Mouse (Mus musculus) layer of hippocampus, adult 9-11 months (tissue): ENCODE results near the gene Igfbp7.

Source experiments
- DNase-seq: peaks from one replicate; pipeline ENCODE4 v3.0.0; 2022

Gene Igfbp7

DNA sequence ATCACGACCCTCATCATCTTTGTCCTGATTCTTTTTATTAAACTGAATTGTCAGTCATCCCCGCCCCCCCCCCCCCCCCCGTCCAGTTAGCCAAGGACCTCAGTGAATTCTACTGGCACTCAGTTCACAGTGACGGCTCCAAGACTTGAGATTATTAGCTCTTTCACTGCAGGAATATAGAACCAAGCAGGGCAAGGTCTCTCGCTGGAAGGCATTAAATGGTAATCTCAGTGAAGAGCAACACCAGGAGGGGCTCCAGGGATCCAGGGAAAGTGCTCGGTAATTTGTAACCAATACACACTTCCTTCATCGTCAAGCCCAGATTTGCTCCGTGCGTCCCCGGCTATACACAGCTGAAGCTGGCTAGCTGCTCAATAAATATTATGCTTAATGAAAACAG, 2.9 kb downstream of the Igfbp7 start:
- no peak for DNase-seq

GRCm38 (mm10) chr5:77402901-77403300, 4.9 kb downstream of the Igfbp7 start:
- no peak for DNase-seq

GRCm38 (mm10) chr5:77402137-77402536, 5.7 kb downstream of the Igfbp7 start:
- DNase-seq: no peak

- DNase-seq: no peak
Measured at GRCm38 (mm10) chr5:77400823-77401222, 7.0 kb downstream of the Igfbp7 start.

DNA sequence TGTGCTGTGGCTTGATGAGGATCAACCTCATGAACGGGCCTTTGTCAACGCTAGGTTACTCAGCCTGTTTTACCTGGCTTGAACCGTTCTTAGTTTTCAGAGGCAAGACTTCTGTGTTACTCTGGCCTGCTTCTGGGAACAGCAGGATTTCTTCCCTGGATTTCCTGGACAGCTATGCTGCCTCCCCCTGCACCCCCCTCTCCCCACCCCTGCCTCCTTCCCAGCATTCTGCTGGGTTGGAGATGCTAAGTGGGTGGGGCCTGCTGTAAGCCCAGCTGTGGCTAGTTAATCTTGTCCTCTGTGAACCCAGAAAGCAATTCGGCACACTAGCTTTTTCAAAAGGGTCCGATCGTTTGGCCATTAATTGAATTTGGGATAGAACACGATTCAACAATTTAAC, 7.7 kb downstream of the Igfbp7 start:
- no peak for DNase-seq

DNA sequence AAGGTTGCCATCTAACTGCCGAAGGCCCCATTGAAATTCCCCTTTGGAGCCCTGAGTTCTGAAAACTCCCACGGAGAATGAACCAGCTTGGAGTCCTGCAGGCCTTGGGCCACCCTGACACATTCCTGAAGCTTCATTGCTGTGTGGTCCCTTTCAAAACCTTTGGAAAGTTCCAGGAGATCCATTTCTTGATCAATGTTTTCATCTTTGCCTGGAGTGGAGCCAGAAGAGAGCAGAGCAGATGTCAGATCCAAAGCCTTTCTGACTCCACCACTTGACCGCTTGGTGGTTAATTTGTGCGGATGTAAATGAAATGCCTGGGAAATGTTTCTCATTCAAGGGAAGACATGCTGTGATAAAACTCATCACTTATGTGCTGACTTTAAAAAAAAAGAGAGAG, 8.8 kb downstream of the Igfbp7 start:
- DNase-seq: no peak

- no peak for DNase-seq
Measured at GRCm38 (mm10) chr5:77398285-77399057, 9.4 kb downstream of the Igfbp7 start.

DNA sequence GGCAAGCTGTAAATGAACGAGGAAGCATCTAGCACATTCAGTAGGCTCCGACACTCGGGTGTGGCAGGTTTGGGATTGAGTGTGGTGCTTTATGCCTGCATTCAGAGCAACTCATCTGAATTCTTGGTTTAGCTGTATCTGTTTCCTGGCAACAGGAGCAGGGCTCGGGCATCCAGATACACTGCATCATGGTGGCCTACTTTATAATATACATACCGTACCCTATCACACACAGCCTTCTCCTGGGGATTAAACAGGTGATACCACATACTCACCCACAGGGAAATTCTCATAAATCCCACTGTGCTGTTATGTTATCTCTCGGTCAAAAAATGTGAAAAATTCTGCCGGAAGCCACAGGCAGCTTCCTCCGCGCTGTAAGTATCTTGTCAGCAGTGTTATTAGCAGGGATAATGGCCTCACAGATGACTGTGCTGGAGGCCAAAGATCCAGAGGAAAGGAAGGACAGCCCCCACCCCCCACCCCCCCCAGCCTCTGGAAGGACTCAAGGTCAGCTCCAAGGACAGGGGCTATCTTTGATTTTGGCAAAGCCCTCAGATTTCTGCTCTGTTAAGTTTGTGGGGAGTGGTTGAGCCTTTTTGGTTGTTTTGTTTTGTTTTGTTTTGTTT, 13.7 kb downstream of the Igfbp7 start:
- DNase-seq: peak; percentile 9

- DNase-seq: no peak
Measured at GRCm38 (mm10) chr5:77393094-77393619, 14.7 kb downstream of the Igfbp7 start.

GRCm38 (mm10) chr5:77390272-77390671, 17.6 kb downstream of the Igfbp7 start:
- DNase-seq: no peak

- DNase-seq: no peak
Measured at GRCm38 (mm10) chr5:77388359-77388758, 19.5 kb downstream of the Igfbp7 start.

- no peak for DNase-seq
Measured at GRCm38 (mm10) chr5:77387414-77387704, 20.5 kb downstream of the Igfbp7 start.

DNA sequence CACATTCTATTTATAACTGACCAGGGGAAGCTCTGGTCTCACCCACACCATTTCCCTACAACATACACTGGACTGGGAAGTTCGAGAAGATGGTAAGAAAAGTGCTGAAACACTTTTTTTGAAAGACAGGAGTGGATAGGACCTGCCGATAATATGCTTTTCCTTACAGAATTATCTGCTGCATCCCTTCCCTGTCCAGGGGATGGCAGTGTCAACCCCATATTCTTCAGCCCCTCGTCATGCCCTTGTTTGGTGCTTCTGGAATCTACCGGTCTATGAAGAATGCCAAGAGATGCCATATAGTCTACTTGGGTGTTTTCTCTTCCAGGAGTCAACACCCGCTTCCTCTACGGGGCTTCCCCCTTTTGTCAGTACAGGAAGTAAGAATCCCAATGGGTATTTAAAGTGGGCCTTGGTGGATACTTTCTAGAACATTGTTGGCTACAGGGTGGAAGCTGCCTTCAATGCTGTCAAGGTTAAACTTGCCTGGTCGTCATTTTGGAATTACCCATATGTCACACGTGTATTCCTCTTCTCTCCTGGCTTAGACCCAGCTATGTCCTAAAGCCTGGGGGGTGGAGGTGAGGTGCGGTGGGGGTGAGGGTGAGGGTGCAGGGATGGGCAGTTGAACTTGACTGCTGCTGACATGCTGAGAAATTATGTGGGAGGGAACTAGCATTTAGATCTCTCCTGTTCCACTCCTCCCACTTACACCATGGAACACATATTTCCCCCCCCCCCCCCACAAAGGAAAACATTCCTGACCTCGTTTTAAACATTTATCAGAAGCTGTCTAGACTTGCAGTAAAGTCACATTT, 21.0 kb downstream of the Igfbp7 start:
- DNase-seq: no peak

DNA sequence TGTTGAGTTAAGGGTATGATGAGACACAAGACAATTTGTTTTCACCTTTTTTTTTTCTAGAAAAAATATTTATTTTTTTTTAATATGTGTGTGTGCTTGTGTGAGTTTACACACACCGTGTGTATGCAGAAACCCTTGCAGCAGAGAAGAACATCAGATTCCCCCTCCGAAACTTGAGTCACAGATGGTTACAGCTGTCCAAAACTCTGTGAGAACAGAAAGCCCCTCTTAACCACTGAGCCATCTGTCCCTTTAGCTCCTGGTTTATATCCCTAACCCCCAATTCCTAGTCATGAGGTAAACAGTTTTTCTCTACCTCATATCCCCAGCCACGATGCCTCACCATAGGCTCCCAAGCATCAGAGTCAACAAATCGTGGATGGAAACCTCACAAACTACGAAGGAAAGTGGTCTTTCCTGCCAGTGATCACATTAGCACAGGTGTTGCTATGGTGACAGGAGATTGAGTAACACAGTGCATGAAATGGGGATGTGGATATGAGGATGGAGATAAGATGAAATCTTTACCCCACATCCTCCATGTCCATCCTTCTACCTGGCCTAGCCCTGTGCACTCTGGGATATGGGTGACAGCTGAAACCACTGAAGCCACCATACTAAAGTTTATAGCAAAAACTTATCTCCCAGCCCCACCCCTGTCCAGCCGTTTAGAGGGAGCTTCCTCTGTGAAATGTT, 21.8 kb downstream of the Igfbp7 start:
- DNase-seq: no peak

GRCm38 (mm10) chr5:77385221-77385620, 22.6 kb downstream of the Igfbp7 start:
- DNase-seq: no peak

DNA sequence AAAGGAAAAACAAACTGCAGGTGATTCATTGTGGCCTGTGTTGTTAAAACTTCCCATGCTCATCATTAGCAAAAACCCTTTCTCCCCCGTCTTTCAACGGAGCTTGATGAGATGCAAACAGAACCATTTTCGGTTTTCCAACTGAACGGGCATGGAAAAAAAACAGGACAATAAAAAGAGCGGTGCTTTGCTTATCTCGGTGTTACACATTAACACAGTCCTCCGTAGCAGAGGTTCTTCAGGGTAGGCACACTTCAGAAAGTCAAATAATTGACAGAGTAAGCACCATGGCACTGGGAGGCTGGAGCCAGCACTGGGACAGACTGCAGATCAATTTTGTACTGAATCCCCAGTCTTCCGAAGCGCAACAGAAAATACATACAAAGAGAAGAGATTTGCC, 23.1 kb downstream of the Igfbp7 start:
- DNase-seq: no peak

DNA sequence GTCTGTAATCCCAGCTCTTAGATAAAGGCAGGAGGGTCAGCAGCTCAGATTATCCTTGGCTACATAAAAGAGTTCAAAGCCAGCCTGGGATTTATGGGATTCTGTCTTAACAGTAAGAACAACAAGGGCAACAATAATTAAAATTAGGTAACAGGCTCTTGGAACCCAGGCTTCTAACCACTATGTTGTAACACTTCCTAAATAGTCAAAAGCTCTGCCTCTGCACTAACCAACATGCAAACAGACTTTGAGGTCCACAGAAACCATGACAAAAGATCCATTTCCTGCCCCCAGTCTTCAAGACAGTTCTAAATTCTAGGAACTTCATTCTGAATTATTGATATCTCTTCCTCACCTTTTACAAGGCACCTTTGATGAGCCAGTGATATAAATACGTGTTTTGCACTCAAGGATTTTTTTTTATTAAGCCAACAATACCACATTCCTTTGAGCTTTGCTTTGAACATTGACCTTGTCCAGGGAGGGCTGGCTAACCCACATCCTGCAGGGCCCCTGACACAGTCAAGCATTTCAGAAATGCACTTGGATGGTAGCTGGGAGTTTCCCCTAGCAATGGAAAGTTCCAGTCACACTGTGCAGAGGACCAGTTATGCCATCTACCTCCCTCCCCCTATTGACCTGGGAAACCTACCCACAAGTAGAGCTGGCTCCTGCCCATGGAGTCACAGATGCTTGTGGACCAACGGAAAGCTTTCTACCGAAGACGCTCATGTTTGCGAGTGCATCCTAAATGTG, 23.9 kb downstream of the Igfbp7 start:
- no peak for DNase-seq

GRCm38 (mm10) chr5:77381686-77382085, 26.2 kb downstream of the Igfbp7 start:
- no peak for DNase-seq

DNA sequence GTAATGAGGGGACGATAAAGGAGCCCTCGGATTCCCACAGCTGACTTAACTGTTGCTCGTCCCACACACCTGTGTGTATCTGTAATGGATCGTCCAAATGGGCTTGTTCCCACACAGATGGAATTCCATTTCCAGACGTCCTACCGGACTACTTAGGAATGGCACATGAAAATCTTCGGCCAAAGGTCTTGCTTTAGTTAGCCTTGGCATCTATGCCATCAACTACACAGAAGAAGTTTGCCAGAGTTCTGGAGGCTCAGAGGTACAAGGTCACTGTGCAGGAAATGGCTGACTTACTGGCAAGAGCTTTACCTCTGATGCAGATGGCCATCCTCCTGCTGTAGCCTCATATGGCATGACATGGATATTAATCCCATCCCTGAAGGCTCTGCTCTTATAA, 26.6 kb downstream of the Igfbp7 start:
- no peak for DNase-seq

GRCm38 (mm10) chr5:77380321-77380901, 27.4 kb downstream of the Igfbp7 start:
- no peak for DNase-seq

DNA sequence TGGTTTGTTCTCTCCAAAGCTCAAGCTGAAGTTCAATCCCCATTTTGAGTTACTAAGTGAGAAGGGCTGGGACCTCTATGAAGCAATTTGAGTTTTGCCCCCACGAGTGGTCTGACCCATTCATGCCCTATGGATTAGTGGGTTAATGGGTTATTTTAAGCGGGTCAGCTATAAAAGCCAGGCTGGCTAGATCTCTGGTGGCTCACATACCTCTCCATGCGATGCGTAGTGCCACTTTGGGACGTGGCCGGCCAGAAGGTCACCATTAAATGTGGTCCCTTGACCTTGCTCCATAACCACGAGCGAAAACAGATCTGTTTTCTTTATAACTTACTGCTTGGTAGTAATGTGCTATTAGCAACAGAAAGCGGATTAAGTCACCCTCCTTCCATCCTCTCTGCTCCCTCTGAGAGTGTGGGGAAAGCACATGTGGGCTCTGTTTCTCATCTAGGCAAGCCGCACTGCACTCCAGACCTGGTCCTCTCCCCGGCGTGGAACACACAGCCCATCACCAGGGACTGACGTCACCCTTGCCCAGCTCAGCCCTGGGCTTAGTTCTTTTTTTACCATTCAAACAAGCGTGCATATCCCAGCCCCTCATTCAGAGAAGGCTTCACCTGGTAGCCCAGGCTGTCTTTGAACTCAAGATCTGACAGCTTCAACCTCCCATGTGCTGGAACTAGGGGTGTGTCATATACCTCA, 28.3 kb downstream of the Igfbp7 start:
- no peak for DNase-seq
